ENCODE assay signal across 12 mouse cellular contexts in the genomic region with DNA sequence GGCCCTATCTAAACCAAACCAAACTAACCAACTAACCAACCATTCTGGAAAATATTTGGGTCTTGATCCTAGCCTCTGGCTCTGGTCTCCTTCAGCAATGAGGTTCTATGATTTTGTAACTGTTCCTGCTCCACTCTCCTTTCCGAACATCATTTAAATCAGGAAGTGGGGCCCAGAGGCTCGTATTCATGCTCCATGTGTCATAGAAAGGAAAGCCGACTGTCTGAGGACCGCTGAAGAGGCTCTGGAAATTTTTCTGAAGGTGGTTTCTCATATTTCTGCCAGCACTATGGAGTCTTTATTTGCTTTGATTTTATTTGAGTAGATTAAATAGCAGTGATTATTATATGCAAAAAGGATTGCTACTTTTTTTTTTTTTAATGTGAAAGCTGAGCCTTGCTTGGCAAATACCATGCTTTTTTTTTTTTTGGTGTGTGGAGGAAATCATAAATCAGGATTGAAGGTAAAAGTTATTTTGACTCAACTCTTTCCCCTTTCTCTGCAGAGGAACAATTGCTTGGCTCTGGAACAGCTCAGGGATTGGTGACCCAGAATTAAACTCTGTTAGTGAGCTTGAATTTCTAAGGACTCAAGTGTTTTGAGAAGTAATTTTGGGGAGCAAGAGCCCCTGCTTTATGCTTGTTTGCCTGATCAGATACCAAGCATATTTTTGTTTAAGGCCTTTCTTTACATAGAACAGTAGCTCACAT. TPM values are rescaled to one million over a fixed set of nuclear protein-coding genes. Genes with fewer than 3 reads are reported as not detected.
DNase-seq lines count a peak whose midpoint lies in the region; ATAC-seq and TF ChIP-seq lines count a peak whose summit lies in the region.
"Had no signal": no experiment of that assay in that cellular context is flagged by ENCODE, and none has a peak within 500 bp of the region (broad histone marks: within the 10 kb centered on the region; RNA-seq: fewer than 3 reads in every experiment).

No protein-coding gene starts in this region.

- H3K9ac ChIP-seq in hindbrain, embryonic 14.5 days: no peak overlapping the region
- no peak overlapping the region for H3K9ac ChIP-seq in heart, embryonic 16.5 days (ENCODE audit: low read length)
- no peak overlapping the region for H3K9ac ChIP-seq in liver, embryonic 15.5 days
- H3K9ac ChIP-seq: neural tube, embryonic 12.5 days had no signal

- WGBS in hindbrain, embryonic 10.5 days: 72% methylated on average over 4 of the region's 4 CpGs
- WGBS in hindbrain, embryonic 14.5 days: 77% methylated on average over 4 of the region's 4 CpGs
- 34% methylated on average over 4 of the region's 4 CpGs for WGBS in heart, embryonic 16.5 days
- 36% methylated on average over 4 of the region's 4 CpGs for WGBS in liver, embryonic 15.5 days (ENCODE audit: insufficient replicate concordance)

- peak overlapping the region; percentile 54; the same call in 1 of the 2 replicates for H3K27ac ChIP-seq in hindbrain, embryonic 10.5 days
- H3K27ac ChIP-seq in hindbrain, embryonic 14.5 days: no peak overlapping the region
- peak overlapping the region; percentile 92 for H3K27ac ChIP-seq in bone marrow macrophage, adult 2 months (ENCODE audit: insufficient read depth, low read depth, low read length)
- H3K27ac ChIP-seq in heart, embryonic 16.5 days (ENCODE audit: low read length): peak overlapping the region; percentile 66
- 0 out of 2 replicates have a peak overlapping the region, but pooled peaks have one; percentile 24 for H3K27ac ChIP-seq in liver, embryonic 15.5 days (replicated peaks)
- no peak overlapping the region; the same call in 1 of the 2 replicates for H3K27ac ChIP-seq in layer of hippocampus, adult 2 months
- H3K27ac ChIP-seq: neural tube, embryonic 12.5 days had no signal

- no peak for DNase-seq in hindbrain, embryonic 10.5 days (ENCODE audit: low spot score)
- DNase-seq in hindbrain, embryonic 14.5 days (ENCODE audit: low spot score): no peak
- no peak for DNase-seq in layer of hippocampus, adult 2 months (ENCODE audit: low spot score in 2 of 2)
- no peak for DNase-seq in adrenal gland, postnatal 25 days
- no peak for DNase-seq in frontal cortex, postnatal 14 days (ENCODE audit: low spot score in 2 of 2)
- DNase-seq: gastrocnemius, postnatal 25 days; right cerebral cortex, postnatal 25 days had no signal

- no peaks in the 10 kb centered on the region for H3K27me3 ChIP-seq in hindbrain, embryonic 10.5 days (ENCODE audit: insufficient read depth, poor library complexity, severe bottlenecking)
- H3K27me3 ChIP-seq in hindbrain, embryonic 14.5 days (ENCODE audit: control insufficient read depth, insufficient read depth, low read length): no peaks in the 10 kb centered on the region
- H3K27me3 ChIP-seq in heart, embryonic 16.5 days (ENCODE audit: control insufficient read depth, insufficient read depth, low read length): no peaks in the 10 kb centered on the region
- no peaks in the 10 kb centered on the region for H3K27me3 ChIP-seq in liver, embryonic 15.5 days
- H3K27me3 ChIP-seq: neural tube, embryonic 12.5 days had no signal

- no peak for ATAC-seq in hindbrain, embryonic 14.5 days (ENCODE audit: low FRiP score)
- no peak for ATAC-seq in heart, embryonic 16.5 days (replicated peaks; ENCODE audit: extremely low read depth, insufficient read depth, low FRiP score)
- no peak for ATAC-seq in liver, embryonic 15.5 days (ENCODE audit: insufficient read depth)

- H3K4me3 ChIP-seq in hindbrain, embryonic 10.5 days: no peak overlapping the region
- no peak overlapping the region for H3K4me3 ChIP-seq in hindbrain, embryonic 14.5 days (replicated peaks; ENCODE audit: low read length)
- H3K4me3 ChIP-seq in bone marrow macrophage, adult 2 months (ENCODE audit: insufficient read depth, low read length): peak overlapping the region; percentile 44
- H3K4me3 ChIP-seq in heart, embryonic 16.5 days (ENCODE audit: low read length): no peak overlapping the region
- no peak overlapping the region for H3K4me3 ChIP-seq in liver, embryonic 15.5 days (replicated peaks)
- H3K4me3 ChIP-seq in layer of hippocampus, adult 2 months: no peak overlapping the region
- H3K4me3 ChIP-seq: neural tube, embryonic 12.5 days had no signal

- no peaks in the 10 kb centered on the region for H3K9me3 ChIP-seq in hindbrain, embryonic 10.5 days
- H3K9me3 ChIP-seq in hindbrain, embryonic 14.5 days (ENCODE audit: control insufficient read depth, low read length): no peaks in the 10 kb centered on the region
- no peaks in the 10 kb centered on the region for H3K9me3 ChIP-seq in heart, embryonic 16.5 days (replicated peaks; ENCODE audit: control insufficient read depth, low read length)
- H3K9me3 ChIP-seq in liver, embryonic 15.5 days (replicated peaks): no peaks in the 10 kb centered on the region
- H3K9me3 ChIP-seq: neural tube, embryonic 12.5 days had no signal

- H3K4me2 ChIP-seq in hindbrain, embryonic 14.5 days (replicated peaks): no peak overlapping the region
- H3K4me2 ChIP-seq in heart, embryonic 16.5 days (ENCODE audit: low read depth, low read length): no peak overlapping the region
- H3K4me2 ChIP-seq in liver, embryonic 15.5 days: no peak overlapping the region
- H3K4me2 ChIP-seq: neural tube, embryonic 12.5 days had no signal

- H3K4me1 ChIP-seq in hindbrain, embryonic 10.5 days (replicated peaks): peaks cover 26% of the 10 kb centered on the region
- H3K4me1 ChIP-seq in hindbrain, embryonic 14.5 days (replicated peaks; ENCODE audit: control insufficient read depth, insufficient read depth, low read length): 0 out of 2 replicates have a peak, but pooled peaks cover 3% of the 10 kb centered on the region
- H3K4me1 ChIP-seq in bone marrow macrophage, adult 2 months (ENCODE audit: control insufficient read depth, insufficient read depth, low read length): peaks cover 67% of the 10 kb centered on the region
- H3K4me1 ChIP-seq in heart, embryonic 16.5 days (ENCODE audit: control insufficient read depth, insufficient read depth, low read length): peaks cover 54% of the 10 kb centered on the region
- H3K4me1 ChIP-seq in liver, embryonic 15.5 days (replicated peaks): peaks cover 29% of the 10 kb centered on the region

- H3K36me3 ChIP-seq in hindbrain, embryonic 10.5 days: peaks cover 5% of the 10 kb centered on the region
- H3K36me3 ChIP-seq in hindbrain, embryonic 14.5 days (replicated peaks; ENCODE audit: control insufficient read depth, insufficient read depth): no peaks in the 10 kb centered on the region
- H3K36me3 ChIP-seq in heart, embryonic 16.5 days (ENCODE audit: control insufficient read depth, insufficient read depth): no peaks in the 10 kb centered on the region
- H3K36me3 ChIP-seq in liver, embryonic 15.5 days (replicated peaks): no peaks in the 10 kb centered on the region
- H3K36me3 ChIP-seq: neural tube, embryonic 12.5 days had no signal

- TF ChIP-seq POLR2A in bone marrow macrophage, adult 2 months (IDR thresholded peaks at IDR 0.05; ENCODE audit: borderline replicate concordance, low read depth, low read length): no peak

- TF ChIP-seq CTCF in bone marrow macrophage, adult 2 months (IDR thresholded peaks at IDR 0.05; ENCODE audit: low read depth, low read length): no peak
- TF ChIP-seq CTCF in layer of hippocampus, adult 2 months (conservative IDR thresholded peaks at IDR 0.05): no peak

RNA-seq across cellular contexts. Expression of gene Ppfibp1, which starts 25.4 kb away (rescaled TPM):
- 26.8 and 34.0 TPM in 2 replicates for polyA plus RNA-seq in hindbrain, embryonic 10.5 days (2016; fragmentation: Nextera tagmentation; extraction: Ambion mirVana)
- 16.0 and 17.3 TPM in 2 replicates for polyA plus RNA-seq in hindbrain, embryonic 14.5 days (2014; fragmentation: Nextera tagmentation; extraction: Ambion mirVana)
- 30.9 and 31.2 TPM in 2 replicates for polyA plus RNA-seq in bone marrow macrophage, adult 2 months (2012; ENCODE audit: insufficient read depth, insufficient read length, missing spikeins)
- polyA plus RNA-seq in heart, embryonic 16.5 days (2015; fragmentation: Nextera tagmentation; extraction: Ambion mirVana): 47.9 and 49.8 TPM in 2 replicates
- polyA plus RNA-seq in liver, embryonic 15.5 days (2015; fragmentation: Nextera tagmentation; extraction: Ambion mirVana): 9.7 and 10.0 TPM in 2 replicates
- total RNA-seq in layer of hippocampus, adult 2 months (2021): 10 to 100 TPM; 35.3 to 40.6 TPM
- 70.0 and 98.9 TPM in 2 replicates for total RNA-seq in adrenal gland, postnatal 25 days (2021)

RNA-seq across cellular contexts. Expression of gene 1700034J05Rik, which starts 40.6 kb away (rescaled TPM):
- polyA plus RNA-seq in hindbrain, embryonic 10.5 days (2016; fragmentation: Nextera tagmentation; extraction: Ambion mirVana): 0.14 and 0.32 TPM in 2 replicates
- polyA plus RNA-seq in hindbrain, embryonic 14.5 days (2014; fragmentation: Nextera tagmentation; extraction: Ambion mirVana): 0.12 TPM in 1 of 2 replicates, not detected in the other
- not detected in 2 replicates for polyA plus RNA-seq in bone marrow macrophage, adult 2 months (2012; ENCODE audit: insufficient read depth, insufficient read length, missing spikeins)
- polyA plus RNA-seq in heart, embryonic 16.5 days (2015; fragmentation: Nextera tagmentation; extraction: Ambion mirVana): 0.09 and 0.12 TPM in 2 replicates
- 0.05 and 0.06 TPM in 2 replicates for polyA plus RNA-seq in liver, embryonic 15.5 days (2015; fragmentation: Nextera tagmentation; extraction: Ambion mirVana)
- total RNA-seq in layer of hippocampus, adult 2 months (2021): not detected
- not detected in 2 replicates for total RNA-seq in adrenal gland, postnatal 25 days (2021)
- total RNA-seq: gastrocnemius, postnatal 25 days; layer of hippocampus, adult 8-10 months had no signal

Comparison
In these comparisons a context has a peak if more than half of its experiments do, and no peak if none do; other contexts are left out.
1. H3K27ac ChIP-seq: peak in hindbrain, embryonic 10.5 days (single experiment), bone marrow macrophage, adult 2 months (single experiment), heart, embryonic 16.5 days (single experiment) and liver, embryonic 15.5 days (single experiment); none in hindbrain, embryonic 14.5 days (single experiment) and layer of hippocampus, adult 2 months (single experiment).